Mouse (Mus musculus) small intestine, adult 2 months (tissue): ENCODE data around the gene Rere.

ENCODE experiments used
- CTCF ChIP-seq: fragments of 200-500 bp; IDR thresholded peaks from 2 replicates; pipeline ENCODE4 v1.5.1; 2012; ENCODE audit warnings: low read depth, mild to moderate bottlenecking, control low read depth, inconsistent platforms, low read length, moderate library complexity, mixed read lengths; ENCODE audit not compliant: insufficient replicate concordance, insufficient read length; ENCODE audit errors: extremely low read depth
- POLR2A ChIP-seq: fragments of 200-500 bp; IDR thresholded peaks from 2 replicates; pipeline ENCODE4 v1.6.1; 2012; ENCODE audit warnings: low read depth, mild to moderate bottlenecking, control low read depth, inconsistent platforms, low read length, moderate library complexity

GRCm38 (mm10) chr4:150522425-150522824 is 241.0 kb downstream of the Rere start:
- TF ChIP-seq CTCF = no peak
- no peak for TF ChIP-seq POLR2A
